ENCODE assay signal across 15 mouse cellular contexts in the genomic region with DNA sequence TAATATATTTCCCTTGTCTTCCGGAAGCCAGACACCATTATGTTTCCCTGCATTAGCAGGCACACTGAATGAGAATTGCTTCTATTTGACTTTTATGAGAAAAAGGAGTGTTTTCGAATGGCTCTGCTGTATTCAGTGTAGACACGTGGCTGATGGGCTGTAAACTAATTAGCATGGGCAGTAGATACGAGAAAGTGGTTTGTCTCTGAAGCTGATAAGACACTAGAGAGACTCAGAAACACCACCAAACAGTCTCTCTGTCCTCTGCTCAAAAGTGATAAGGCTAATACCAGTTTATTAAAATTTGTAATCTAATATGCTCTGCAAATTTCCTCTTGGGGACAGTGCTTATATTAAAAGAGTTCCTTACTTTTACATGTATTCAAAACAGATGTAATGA.
DNase-seq lines count a peak whose midpoint lies in the region; ATAC-seq and TF ChIP-seq lines count a peak whose summit lies in the region.
"Had no signal": no experiment of that assay in that cellular context is flagged by ENCODE, and none has a peak within 500 bp of the region (broad histone marks: within the 10 kb centered on the region; RNA-seq: fewer than 3 reads in every experiment).

No protein-coding gene starts in this region.

- H3K27ac ChIP-seq in heart, embryonic 11.5 days (ENCODE audit: low read depth, low read length) = no peak overlapping the region
- no peak overlapping the region for H3K27ac ChIP-seq in stomach, embryonic 14.5 days (ENCODE audit: low read length)
- H3K27ac ChIP-seq in stomach, postnatal 0 days (replicated peaks) = no peak overlapping the region
- H3K27ac ChIP-seq: heart, embryonic 15.5 days had no signal

- 52% methylated on average over 4 of the region's 4 CpGs for WGBS in heart, embryonic 11.5 days (ENCODE audit: insufficient replicate concordance)
- 60% methylated on average over 4 of the region's 4 CpGs for WGBS in stomach, embryonic 14.5 days
- WGBS in stomach, postnatal 0 days = 56% methylated on average over 4 of the region's 4 CpGs

- no peak for DNase-seq in heart, postnatal 4 days
- no peak for DNase-seq in stomach, postnatal 0 days (ENCODE audit: low spot score)
- no peak for DNase-seq in thymus, postnatal 25 days
- no peak for DNase-seq in ovary, postnatal 10 days (ENCODE audit: low spot score)
- no peak for DNase-seq in natural killer cell, adult 2 months (ENCODE audit: low spot score in 2 of 2)
- DNase-seq: adrenal gland, postnatal 14 days; cerebellum, adult 18-20 months; kidney, postnatal 4 days; lung, embryonic 14.5 days; right cerebral cortex, postnatal 25 days had no signal

- no peak overlapping the region for H3K4me2 ChIP-seq in heart, embryonic 11.5 days
- no peak overlapping the region for H3K4me2 ChIP-seq in stomach, embryonic 14.5 days (replicated peaks; ENCODE audit: low read depth, low read length)
- no peak overlapping the region for H3K4me2 ChIP-seq in stomach, postnatal 0 days (replicated peaks; ENCODE audit: low read depth)
- H3K4me2 ChIP-seq: heart, embryonic 15.5 days; lung, embryonic 14.5 days had no signal

- 0 out of 2 replicates have a peak, but pooled peaks have one; percentile 31 for ATAC-seq in heart, embryonic 11.5 days (replicated peaks; ENCODE audit: insufficient number of reproducible peaks, low FRiP score, low TSS enrichment)
- peak; percentile 61; the same call in 1 of the 2 replicates for ATAC-seq in stomach, embryonic 14.5 days (ENCODE audit: insufficient number of reproducible peaks, insufficient read depth, low FRiP score, low read depth)
- no peak for ATAC-seq in stomach, postnatal 0 days (ENCODE audit: low FRiP score, low TSS enrichment)
- peak; percentile 58 for ATAC-seq in megakaryocyte, adult 5-6 weeks (ENCODE audit: poor library complexity, severe bottlenecking)

- no peak for TF ChIP-seq EP300 in stomach, postnatal 0 days (optimal IDR thresholded peaks at IDR 0.05)

- no peaks in the 10 kb centered on the region for H3K36me3 ChIP-seq in heart, embryonic 11.5 days (ENCODE audit: control insufficient read depth, insufficient read depth, low read length)
- no peaks in the 10 kb centered on the region for H3K36me3 ChIP-seq in stomach, embryonic 14.5 days (ENCODE audit: control insufficient read depth, insufficient read depth, low read length)
- no peaks in the 10 kb centered on the region for H3K36me3 ChIP-seq in stomach, postnatal 0 days (ENCODE audit: control insufficient read depth, insufficient read depth, low read length)
- H3K36me3 ChIP-seq: heart, embryonic 15.5 days had no signal

- no peak overlapping the region for H3K4me3 ChIP-seq in heart, embryonic 11.5 days (ENCODE audit: low read depth, low read length)
- H3K4me3 ChIP-seq in stomach, embryonic 14.5 days (ENCODE audit: low read depth, low read length) = no peak overlapping the region
- no peak overlapping the region for H3K4me3 ChIP-seq in stomach, postnatal 0 days (ENCODE audit: low read depth, low read length)
- H3K4me3 ChIP-seq: heart, embryonic 15.5 days; megakaryocyte, embryonic 14.5 days had no signal

- TF ChIP-seq CTCF in stomach, postnatal 0 days (IDR thresholded peaks at IDR 0.05; ENCODE audit: low read depth) = no peak

- H3K9me3 ChIP-seq in heart, embryonic 11.5 days (replicated peaks; ENCODE audit: control insufficient read depth, low read length) = no peaks in the 10 kb centered on the region
- H3K9me3 ChIP-seq in stomach, embryonic 14.5 days (ENCODE audit: control insufficient read depth, low read depth, low read length) = no peaks in the 10 kb centered on the region
- no peaks in the 10 kb centered on the region for H3K9me3 ChIP-seq in stomach, postnatal 0 days (ENCODE audit: control insufficient read depth, low read length)
- H3K9me3 ChIP-seq: heart, embryonic 15.5 days had no signal

- no peaks in the 10 kb centered on the region for H3K4me1 ChIP-seq in heart, embryonic 11.5 days (ENCODE audit: control insufficient read depth, insufficient read depth, low read length)
- no peaks in the 10 kb centered on the region for H3K4me1 ChIP-seq in stomach, embryonic 14.5 days (ENCODE audit: control insufficient read depth, insufficient read depth, low read length)
- H3K4me1 ChIP-seq in stomach, postnatal 0 days (replicated peaks; ENCODE audit: control insufficient read depth, insufficient read depth) = no peaks in the 10 kb centered on the region
- H3K4me1 ChIP-seq: heart, embryonic 15.5 days had no signal

- H3K9ac ChIP-seq in heart, embryonic 11.5 days (ENCODE audit: low read depth, low read length) = no peak overlapping the region
- H3K9ac ChIP-seq in stomach, embryonic 14.5 days (replicated peaks; ENCODE audit: low read depth, low read length) = no peak overlapping the region
- H3K9ac ChIP-seq in stomach, postnatal 0 days (ENCODE audit: low read length) = no peak overlapping the region
- H3K9ac ChIP-seq: heart, embryonic 15.5 days; lung, embryonic 14.5 days had no signal

- no peaks in the 10 kb centered on the region for H3K27me3 ChIP-seq in heart, embryonic 11.5 days (ENCODE audit: control insufficient read depth, insufficient read depth, low read length)
- H3K27me3 ChIP-seq in stomach, embryonic 14.5 days (ENCODE audit: control insufficient read depth, insufficient read depth, low read length) = no peaks in the 10 kb centered on the region
- no peaks in the 10 kb centered on the region for H3K27me3 ChIP-seq in stomach, postnatal 0 days (ENCODE audit: control insufficient read depth, insufficient read depth, low read length)
- H3K27me3 ChIP-seq: heart, embryonic 15.5 days; megakaryocyte, embryonic 14.5 days had no signal
